Mouse (Mus musculus) monocyte, adult 2 months (primary cell): Measurements from ENCODE around the gene Sema6b.
"Not testable (repeated sequence)": the region's sequence is repeated elsewhere in the genome, so short reads cannot be mapped to it uniquely, and the experiment has no call there.

Experiments
- DNase-seq, 2 experiments: peaks; one replicate each; pipeline ENCODE4 v3.0.0; 2022; ENCODE audit warnings: low spot score in 2 of 2, low read depth in 1 of 2

The Sema6b gene

GRCm38 (mm10) chr17:56119981-56120880 is 19.9 kb downstream of the Sema6b start:
- DNase-seq: no peak

GRCm38 (mm10) chr17:56119431-56119830 is 20.7 kb downstream of the Sema6b start:
- DNase-seq: no peak

GRCm38 (mm10) chr17:56117251-56117710 is 22.9 kb downstream of the Sema6b start, which contains the start of gene Plin5:
TSS of gene Plin5 (minus strand) at chr17:56117596.
- no peak for DNase-seq

- DNase-seq: no peak
Observed at GRCm38 (mm10) chr17:56116193-56116592, 23.9 kb downstream of the Sema6b start.

GRCm38 (mm10) chr17:56112743-56113142 is 27.4 kb downstream of the Sema6b start:
- DNase-seq: no peak

- DNase-seq: peak in 1 of 2 experiments; percentile 38
Observed at GRCm38 (mm10) chr17:56111864-56112263, 28.3 kb downstream of the Sema6b start.

GRCm38 (mm10) chr17:56111021-56111420 is 29.1 kb downstream of the Sema6b start:
- DNase-seq: no peak

- no peak for DNase-seq
Observed at GRCm38 (mm10) chr17:56110571-56110970, 29.6 kb downstream of the Sema6b start.

- no peak for DNase-seq
Observed at GRCm38 (mm10) chr17:56109219-56110051, 30.7 kb downstream of the Sema6b start, which contains the start of gene Plin4. TSS of gene Plin4 (minus strand) at chr17:56109803.

- DNase-seq: no peak
Observed at GRCm38 (mm10) chr17:56108334-56109044, 31.7 kb downstream of the Sema6b start.

- DNase-seq: no peak
Observed at GRCm38 (mm10) chr17:56107736-56108135, 32.4 kb downstream of the Sema6b start.

- no peak for DNase-seq
Observed at GRCm38 (mm10) chr17:56106981-56107380, 33.2 kb downstream of the Sema6b start.

GRCm38 (mm10) chr17:56106436-56106835 is 33.7 kb downstream of the Sema6b start:
- DNase-seq: not testable (repeated sequence)

- not testable (repeated sequence) for DNase-seq
Observed at GRCm38 (mm10) chr17:56104821-56105220, 35.3 kb downstream of the Sema6b start.

- DNase-seq: no peak
Observed at GRCm38 (mm10) chr17:56103465-56104285, 36.5 kb downstream of the Sema6b start.

- no peak for DNase-seq
Observed at GRCm38 (mm10) chr17:56102927-56103326, 37.2 kb downstream of the Sema6b start.

GRCm38 (mm10) chr17:56102158-56102557 is 38.0 kb downstream of the Sema6b start:
- no peak for DNase-seq

GRCm38 (mm10) chr17:56100811-56101210 is 39.3 kb downstream of the Sema6b start:
- no peak for DNase-seq

GRCm38 (mm10) chr17:56098711-56099572 is 41.2 kb downstream of the Sema6b start:
- DNase-seq: no peak
